Mouse (Mus musculus) bone marrow macrophage, adult 2 months (primary cell): ENCODE data around the gene Frmpd4. TPM values are rescaled to one million over a fixed set of nuclear protein-coding genes. Genes with fewer than 3 reads are reported as not detected.

Experiments used
- H3K27ac ChIP-seq: 2 replicates; pipeline ENCODE4 v1.5.1; 2012; ENCODE audit warnings: low read depth, low read length; ENCODE audit not compliant: insufficient read depth
- H3K4me1 ChIP-seq: 2 replicates; pipeline ENCODE4 v1.6.1; 2012; ENCODE audit warnings: low read length; ENCODE audit not compliant: control insufficient read depth, insufficient read depth
- H3K4me3 ChIP-seq: 2 replicates; pipeline ENCODE4 v1.5.1; 2012; ENCODE audit warnings: mild to moderate bottlenecking, low read length, moderate library complexity; ENCODE audit not compliant: insufficient read depth
- CTCF ChIP-seq: IDR thresholded peaks from 2 replicates; pipeline ENCODE4 v1.5.1; 2012; ENCODE audit warnings: low read depth, mild to moderate bottlenecking, low read length, moderate library complexity
- POLR2A ChIP-seq: IDR thresholded peaks from 2 replicates; pipeline ENCODE4 v1.6.1; 2012; ENCODE audit warnings: mild to moderate bottlenecking, low read depth, low read length, borderline replicate concordance
- polyA plus RNA-seq: library from polyadenylated mRNA; stranded (reverse); fragments of >200 nt; gene quantifications from 2 replicates; pipeline ENCODE4 v1.2.4, GENCODE M21; 2012; ENCODE audit not compliant: missing spikeins, insufficient read depth, insufficient read length

Gene Frmpd4
- polyA plus RNA-seq, 1 experiment, result not detected

- Histone ChIP-seq H3K4me3 (no peak overlapping the region), H3K27ac (no peak overlapping the region), H3K4me1 (no peaks in the 10 kb centered on the region)
- TF ChIP-seq POLR2A (no peak), CTCF (no peak)
Measured at GRCm38 (mm10) chrX:167951207-167951606, 625.8 kb downstream of the Frmpd4 start.

GRCm38 (mm10) chrX:167909483-167909882 is 667.5 kb downstream of the Frmpd4 start:
- H3K27ac ChIP-seq, result no peak overlapping the region
- H3K4me3 ChIP-seq, result no peak overlapping the region
- TF ChIP-seq POLR2A (no peak), CTCF (no peak)
- no peaks in the 10 kb centered on the region for H3K4me1 ChIP-seq

GRCm38 (mm10) chrX:167901046-167901445 is 676.0 kb downstream of the Frmpd4 start:
- Histone ChIP-seq H3K4me3 (no peak overlapping the region), H3K4me1 (no peaks in the 10 kb centered on the region), H3K27ac (no peak overlapping the region)
- TF ChIP-seq CTCF, result no peak
- no peak for TF ChIP-seq POLR2A

- Histone ChIP-seq H3K4me1 (no peaks in the 10 kb centered on the region), H3K4me3 (no peak overlapping the region), H3K27ac (no peak overlapping the region)
- TF ChIP-seq CTCF (no peak), POLR2A (no peak)
Measured at GRCm38 (mm10) chrX:167854821-167855220, 722.2 kb downstream of the Frmpd4 start.

GRCm38 (mm10) chrX:167832543-167832942 is 744.5 kb downstream of the Frmpd4 start:
- TF ChIP-seq POLR2A, result no peak
- TF ChIP-seq CTCF, result no peak
- Histone ChIP-seq H3K27ac (no peak overlapping the region), H3K4me3 (no peak overlapping the region), H3K4me1 (no peaks in the 10 kb centered on the region)

- H3K27ac ChIP-seq, result no peak overlapping the region
- TF ChIP-seq POLR2A (no peak), CTCF (no peak)
- no peaks in the 10 kb centered on the region for H3K4me1 ChIP-seq
- no peak overlapping the region for H3K4me3 ChIP-seq
Measured at GRCm38 (mm10) chrX:167828456-167828855, 748.6 kb downstream of the Frmpd4 start.

GRCm38 (mm10) chrX:167817363-167817762 is 759.7 kb downstream of the Frmpd4 start:
- TF ChIP-seq CTCF, result no peak

GRCm38 (mm10) chrX:167810120-167810519 is 766.9 kb downstream of the Frmpd4 start:
- no peak overlapping the region for H3K4me3 ChIP-seq
- no peak overlapping the region for H3K27ac ChIP-seq
- no peaks in the 10 kb centered on the region for H3K4me1 ChIP-seq
- TF ChIP-seq POLR2A (no peak), CTCF (no peak)

More at GRCm38 (mm10) chrX:167817363-167817762, 759.7 kb downstream of the Frmpd4 start:
- Histone ChIP-seq H3K4me3 (no peak overlapping the region), H3K4me1 (no peaks in the 10 kb centered on the region), H3K27ac (no peak overlapping the region)

- no peak overlapping the region for H3K4me3 ChIP-seq
- TF ChIP-seq CTCF (no peak), POLR2A (no peak)
- H3K4me1 ChIP-seq, result no peaks in the 10 kb centered on the region
- no peak overlapping the region for H3K27ac ChIP-seq
Measured at GRCm38 (mm10) chrX:167808572-167808971, 768.5 kb downstream of the Frmpd4 start.

GRCm38 (mm10) chrX:167788737-167789136 is 788.3 kb downstream of the Frmpd4 start:
- TF ChIP-seq CTCF (no peak), POLR2A (no peak)
- no peak overlapping the region for H3K4me3 ChIP-seq
- no peak overlapping the region for H3K27ac ChIP-seq
- H3K4me1 ChIP-seq, result no peaks in the 10 kb centered on the region

- no peak overlapping the region for H3K4me3 ChIP-seq
- TF ChIP-seq CTCF (no peak), POLR2A (no peak)
- no peak overlapping the region for H3K27ac ChIP-seq
- no peaks in the 10 kb centered on the region for H3K4me1 ChIP-seq
Measured at GRCm38 (mm10) chrX:167783526-167783925, 793.5 kb downstream of the Frmpd4 start.
